Mouse (Mus musculus) lung, postnatal 0 days (tissue): Measurements from ENCODE around the gene Plekhh3.

Experiments used
- CTCF ChIP-seq: IDR thresholded peaks from 2 replicates; pipeline ENCODE4 v1.5.1; 2016; ENCODE audit warnings: antibody characterized with exemption, mild to moderate bottlenecking
- EP300 ChIP-seq: IDR thresholded peaks from 2 replicates; pipeline ENCODE4 v1.6.1; 2016; ENCODE audit warnings: antibody characterized with exemption, mild to moderate bottlenecking, control low read depth

DNA sequence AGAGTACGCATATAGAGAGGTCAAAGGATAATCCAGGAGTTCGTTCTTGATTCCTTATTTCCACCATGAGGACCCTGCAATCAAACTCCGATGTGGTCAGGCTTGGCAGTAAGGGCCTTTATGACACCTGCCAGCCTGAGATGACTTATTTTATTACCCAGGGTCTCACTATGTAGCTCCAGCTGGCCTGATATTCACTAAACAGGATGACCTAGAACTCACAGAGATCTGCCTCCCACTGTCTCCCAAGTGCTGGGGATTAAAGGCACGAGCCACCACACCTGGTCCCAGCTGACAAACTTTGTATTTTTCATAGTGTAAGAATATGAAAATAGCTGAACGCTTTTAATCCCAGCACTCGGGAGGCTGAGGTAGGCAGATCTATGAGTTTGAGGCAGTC is 16.0 kb downstream of the Plekhh3 start:
- TF ChIP-seq CTCF = no peak
- TF ChIP-seq EP300 = no peak
